Mouse (Mus musculus) adrenal gland, adult 2 months (tissue): Measurements from ENCODE around the gene Txndc11. TPM values are rescaled to one million over a fixed set of nuclear protein-coding genes. Genes with fewer than 3 reads are reported as not detected.

Experiments
- microRNA-seq, 2 experiments: library from miRNA; unstranded; fragments of <30 nt; microRNA quantifications; one replicate each; pipeline ENCODE4 v1.2.0; 2021
- polyA plus RNA-seq: library from polyadenylated mRNA; depleted of rRNA; stranded (reverse); fragments of >200 nt; gene quantifications from 2 replicates; pipeline ENCODE4 v1.2.3, GENCODE M21; 2012; rRNA removed
- total RNA-seq, 2 experiments: library from RNA; stranded (reverse); gene quantifications; 2 replicates each; pipeline ENCODE4 v1.2.3; 2021

Txndc11 gene
- total and polyA plus RNA-seq, 3 experiments, result 33.2 to 72.4 (median 38.3) TPM

Small RNA genes lying within 50 kb of the gene (microRNA-seq; reads per million reads assigned to microRNA genes)
- 15.3 to 63.7 reads per million in 2 experiments for gene Gm23935

Other genes starting within 250 kb of the Txndc11 start
- gene Snn, start 73.7 kb downstream of the Txndc11 start, total RNA-seq, result 10 to 100 TPM in 1 of 2 experiments, 1 to 10 TPM in 1; 9.7 to 16.5 TPM
- 9.1 and 9.2 TPM in 2 replicates for gene Snn, start 73.7 kb downstream of the Txndc11 start, polyA plus RNA-seq
- 10 to 100 TPM; 50.4 to 65.2 TPM for gene Litaf, start 68.5 kb downstream of the Txndc11 start, total RNA-seq
- 221 and 284 TPM in 2 replicates for gene Litaf, start 68.5 kb downstream of the Txndc11 start, polyA plus RNA-seq
- gene Zc3h7a, start 41.7 kb upstream of the Txndc11 start, total RNA-seq, result 10 to 100 TPM; 46.7 to 79.2 TPM
- 12.3 and 15.0 TPM in 2 replicates for gene Zc3h7a, start 41.7 kb upstream of the Txndc11 start, polyA plus RNA-seq
- gene Rsl1d1, start 68.7 kb upstream of the Txndc11 start, total RNA-seq, result 10 to 100 TPM; 65.7 to 82.2 TPM
- gene Rsl1d1, start 68.7 kb upstream of the Txndc11 start, polyA plus RNA-seq, result 1.3 TPM in 2 replicates
- 100 to 1,000 TPM; 120 to 193 TPM for gene Gspt1, start 119.7 kb upstream of the Txndc11 start, total RNA-seq
- 61.8 and 118 TPM in 2 replicates for gene Gspt1, start 119.7 kb upstream of the Txndc11 start, polyA plus RNA-seq
- not detected for gene Tnfrsf17, start 179.2 kb upstream of the Txndc11 start, total RNA-seq
- gene Tnfrsf17, start 179.2 kb upstream of the Txndc11 start, polyA plus RNA-seq, result not detected in 2 replicates
- 10 to 100 TPM; 16.8 to 19.4 TPM for gene Snx29, start 188.3 kb upstream of the Txndc11 start, total RNA-seq
- gene Snx29, start 188.3 kb upstream of the Txndc11 start, polyA plus RNA-seq, result 4.8 and 6.5 TPM in 2 replicates